Mouse (Mus musculus) forebrain, embryonic 14.5 days (tissue): ENCODE measurements around the gene Kctd13. TPM values are rescaled to one million over a fixed set of nuclear protein-coding genes. Genes with fewer than 3 reads are reported as not detected.
A peak's percentile ranks its signal among the peaks of the same experiment; 100 is the strongest.

ENCODE experiments used
- ATAC-seq: fragments of 200-750 bp; cut with Nextera tagmentation; 2 replicates; pipeline ENCODE4 v1.8.0; 2017; ENCODE audit warnings: mild to moderate bottlenecking, moderate library complexity
- DNase-seq: peaks from one replicate; pipeline ENCODE4 v3.0.0-alpha.2; 2015; ENCODE audit warnings: low spot score
- H3K27ac ChIP-seq: fragments of 300-500 bp; sonication (generic); 2 replicates; pipeline ENCODE4 v1.5.1; 2014; ENCODE audit warnings: low read depth, mild to moderate bottlenecking, control low read depth, low read length, moderate library complexity
- H3K27me3 ChIP-seq: fragments of 300-500 bp; sonication (generic); replicated peaks from 2 replicates; pipeline ENCODE4 v1.6.1; 2014; ENCODE audit warnings: low read length, control low read depth, mixed read lengths; ENCODE audit not compliant: control insufficient read depth, insufficient read depth
- H3K36me3 ChIP-seq: fragments of 300-500 bp; sonication (generic); 2 replicates; pipeline ENCODE4 v1.6.1; 2014; ENCODE audit warnings: low read length, control low read depth; ENCODE audit not compliant: control insufficient read depth, insufficient read depth
- H3K4me1 ChIP-seq: fragments of 300-500 bp; sonication (generic); 2 replicates; pipeline ENCODE4 v1.6.1; 2014; ENCODE audit warnings: antibody characterized with exemption, low read length, control low read depth; ENCODE audit not compliant: control insufficient read depth, insufficient read depth
- H3K4me2 ChIP-seq: fragments of 300-500 bp; sonication (generic); 2 replicates; pipeline ENCODE4 v1.6.1; 2014; ENCODE audit warnings: mild to moderate bottlenecking, control low read depth, low read length
- H3K4me3 ChIP-seq: fragments of 300-500 bp; sonication (generic); 2 replicates; pipeline ENCODE4 v1.5.1; 2014; ENCODE audit warnings: low read depth, low read length, control low read depth
- H3K9ac ChIP-seq: fragments of 300-500 bp; sonication (generic); 2 replicates; pipeline ENCODE4 v1.6.1; 2014; ENCODE audit warnings: mild to moderate bottlenecking, low read length, control low read depth, moderate library complexity
- H3K9me3 ChIP-seq: fragments of 300-500 bp; sonication (generic); replicated peaks from 2 replicates; pipeline ENCODE4 v1.6.1; 2016; ENCODE audit warnings: low read length, control low read depth, mixed read lengths; ENCODE audit not compliant: control insufficient read depth
- WGBS: fragments of 180-500 bp; shearing (Covaris S2); extraction: QIAGEN DNeasy Blood & Tissue Kit; methylation state at CpG from one replicate; pipeline ENCODE4 v1.1.7; 2014; 5-methylcytosine and 5-hydroxymethylcytosine counted together
- polyA plus RNA-seq: library from polyadenylated mRNA; unstranded; fragments of >200 nt; fragmentation: Nextera tagmentation; extraction: Ambion mirVana; gene quantifications from 2 replicates; pipeline ENCODE4 v1.2.1, GENCODE M21; 2014

Gene Kctd13
- polyA plus RNA-seq, 1 experiment from 2014 or later, result 69.3 TPM

DNA sequence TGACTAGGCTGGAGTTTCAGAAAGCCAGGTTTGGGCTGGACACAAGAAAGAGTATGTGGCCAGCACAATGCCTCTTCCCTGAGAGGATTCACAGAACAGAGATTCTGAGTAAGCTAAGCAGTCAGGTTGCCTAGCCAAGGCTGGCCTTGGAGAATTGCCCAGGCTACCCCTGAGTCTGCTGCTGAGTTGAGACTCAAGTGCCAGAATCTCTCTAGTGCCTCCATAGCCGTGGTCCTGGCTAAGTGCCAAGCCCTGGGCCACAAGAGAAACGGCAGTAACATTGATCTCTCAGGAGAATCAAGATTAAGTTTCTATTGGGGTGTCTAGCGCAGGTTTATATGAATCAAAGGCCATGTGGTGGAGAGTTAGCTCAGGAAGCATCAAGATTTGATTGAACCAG lies 36.9 kb downstream of the Kctd13 start:
- Histone ChIP-seq H3K9me3 (no peaks in the 10 kb centered on the region), H3K27me3 (0 out of 2 replicates have a peak, but pooled peaks cover 9% of the 10 kb centered on the region), H3K4me3 (no peak overlapping the region), H3K27ac (no peak overlapping the region), H3K4me2 (no peak overlapping the region), H3K4me1 (no peaks in the 10 kb centered on the region), H3K36me3 (peaks cover 44% of the 10 kb centered on the region), H3K9ac (no peak overlapping the region)
- DNase-seq, result no peak
- 57% methylated on average over 3 of the region's 3 CpGs for WGBS
- ATAC-seq, result no peak

DNA sequence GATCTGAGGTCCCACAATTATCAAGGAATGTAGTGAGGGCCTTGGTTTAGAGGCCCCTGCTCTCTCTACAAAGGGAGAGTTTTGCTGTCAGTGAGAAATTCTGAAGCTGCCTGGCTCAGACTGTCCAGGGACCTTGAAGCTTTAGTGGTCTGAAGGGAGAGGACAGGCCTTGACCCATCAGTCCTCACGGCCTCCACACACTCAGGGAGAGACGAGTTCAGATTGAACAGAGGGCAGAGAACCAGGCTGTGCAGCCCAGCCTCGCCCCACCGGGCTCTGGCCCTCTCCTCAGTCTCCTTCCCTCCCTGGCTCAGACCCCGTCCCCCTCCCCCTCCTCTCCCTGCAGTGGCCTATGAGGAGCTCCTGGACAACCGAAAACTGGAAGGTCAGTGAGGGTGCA lies 38.7 kb downstream of the Kctd13 start:
- Histone ChIP-seq H3K9me3 (no peaks in the 10 kb centered on the region), H3K27me3 (0 out of 2 replicates have a peak, but pooled peaks cover 5% of the 10 kb centered on the region), H3K27ac (no peak overlapping the region), H3K9ac (no peak overlapping the region), H3K4me3 (no peak overlapping the region), H3K36me3 (peaks cover 32% of the 10 kb centered on the region), H3K4me1 (no peaks in the 10 kb centered on the region), H3K4me2 (no peak overlapping the region)
- WGBS, result 59% methylated on average over 6 of the region's 6 CpGs
- ATAC-seq (no peak), DNase-seq (no peak)

DNA sequence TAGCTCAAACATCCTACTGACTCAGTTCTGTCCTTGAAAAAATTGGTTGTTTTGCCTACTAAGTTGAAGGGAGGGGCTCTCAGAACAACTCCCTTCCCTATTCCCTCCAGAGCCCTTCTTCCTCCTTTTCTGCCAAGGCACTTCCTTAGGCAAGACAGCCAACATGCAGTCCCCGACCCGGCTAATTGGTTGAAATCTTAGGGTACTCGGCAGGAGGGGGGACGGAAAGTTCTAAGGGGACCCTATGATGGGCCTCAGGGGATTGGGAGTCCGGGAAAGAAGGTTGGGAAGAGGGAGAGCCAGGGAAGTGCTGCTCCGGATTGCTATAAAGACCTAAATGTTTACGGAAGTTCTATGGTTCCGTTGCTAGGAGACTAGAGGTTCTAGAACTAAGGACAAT lies 46.8 kb downstream of the Kctd13 start:
- H3K4me2 ChIP-seq, result peak overlapping the region; percentile 57; the same call in 1 of the 2 replicates
- H3K4me1 ChIP-seq, result peaks cover 7% of the 10 kb centered on the region
- no peak for DNase-seq
- no peaks in the 10 kb centered on the region for H3K27me3 ChIP-seq
- H3K9me3 ChIP-seq, result no peaks in the 10 kb centered on the region
- no peak for ATAC-seq
- peak overlapping the region; percentile 100; the same call in 1 of the 2 replicates for H3K4me3 ChIP-seq
- H3K27ac ChIP-seq, result no peak overlapping the region
- 0 out of 2 replicates have a peak overlapping the region, but pooled peaks have one; percentile 26 for H3K9ac ChIP-seq
- 13% methylated on average over 8 of the region's 8 CpGs for WGBS
- H3K36me3 ChIP-seq, result peaks cover 30% of the 10 kb centered on the region

DNA sequence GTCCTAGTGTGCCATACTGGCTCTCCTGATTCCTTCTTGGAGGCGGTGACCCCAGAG lies 47.0 kb downstream of the Kctd13 start, which contains the start of gene Cdipt:
TSS of gene Cdipt (plus strand) at position 22 of the 57 bp plus-strand sequence.
- Histone ChIP-seq H3K4me2 (peak within 1 kb of the TSS; percentile 57), H3K36me3 (peaks cover 30% of the 10 kb centered on the region), H3K9me3 (no peaks in the 10 kb centered on the region), H3K27ac (peak within 1 kb of the TSS; percentile 97), H3K4me3 (peak within 1 kb of the TSS; percentile 100), H3K9ac (peak within 1 kb of the TSS; percentile 98), H3K4me1 (peaks cover 7% of the 10 kb centered on the region), H3K27me3 (no peaks in the 10 kb centered on the region)
- ATAC-seq (no peak), DNase-seq (no peak)
- WGBS, result 0% methylated on average over 1 of the region's 1 CpGs

DNA sequence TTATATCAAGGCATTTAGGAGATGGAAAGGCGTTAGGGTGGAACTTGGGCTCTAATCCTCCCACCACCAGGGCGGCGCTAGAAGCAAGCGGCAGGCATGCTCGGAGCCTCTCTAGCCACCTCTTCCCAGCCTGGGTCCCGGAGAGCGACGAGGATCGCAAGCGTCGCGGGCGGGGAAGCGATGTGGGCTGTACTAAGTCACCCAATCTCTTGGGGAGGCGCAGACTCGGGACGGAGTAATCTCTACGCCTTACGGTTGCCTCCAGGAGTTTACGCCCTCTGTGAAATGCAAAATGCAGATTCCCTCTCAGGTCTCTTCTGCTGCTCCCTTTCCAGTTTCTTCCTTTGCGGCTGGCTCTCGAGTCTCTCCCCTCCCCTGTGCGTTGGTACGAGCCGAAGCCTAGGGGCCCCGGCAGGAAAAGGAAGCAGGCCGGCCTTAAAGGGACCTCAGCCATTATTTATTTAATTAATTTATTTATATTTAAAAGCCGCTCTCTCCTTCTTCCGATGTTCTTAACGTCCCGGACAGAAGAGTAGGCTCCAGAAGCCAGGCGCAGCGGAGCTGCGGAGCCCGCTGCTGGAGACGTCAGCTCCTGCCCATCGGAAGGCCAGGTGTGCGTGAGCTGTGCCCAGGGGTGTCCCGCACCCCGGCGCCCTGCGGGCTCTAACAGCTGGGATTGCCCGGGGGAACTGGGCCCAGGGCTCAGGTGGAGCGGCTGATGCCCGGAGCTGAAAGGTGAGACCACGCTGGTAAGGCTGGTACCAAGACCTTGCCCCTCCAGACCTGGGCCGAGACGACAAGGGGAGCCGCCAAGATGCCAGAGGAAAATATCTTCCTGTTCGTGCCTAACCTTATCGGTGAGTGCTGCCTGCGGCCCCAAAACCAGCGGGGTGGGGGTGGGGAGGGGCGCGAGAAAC lies 47.5 kb downstream of the Kctd13 start, which contains the start of gene Cdiptos:
TSS of gene Cdiptos (minus strand) at position 149 of the 917 bp plus-strand sequence.
- Histone ChIP-seq H3K9ac (peak within 1 kb of the TSS; percentile 98), H3K27ac (peak within 1 kb of the TSS; percentile 97), H3K4me3 (peak within 1 kb of the TSS; percentile 100), H3K4me2 (peak within 1 kb of the TSS; percentile 57), H3K4me1 (peaks cover 7% of the 10 kb centered on the region), H3K9me3 (no peaks in the 10 kb centered on the region), H3K27me3 (no peaks in the 10 kb centered on the region), H3K36me3 (peaks cover 28% of the 10 kb centered on the region)
- ATAC-seq (peak; percentile 97), DNase-seq (peak; percentile 98)
- under 1% methylated on average over 55 of the region's 55 CpGs for WGBS

DNA sequence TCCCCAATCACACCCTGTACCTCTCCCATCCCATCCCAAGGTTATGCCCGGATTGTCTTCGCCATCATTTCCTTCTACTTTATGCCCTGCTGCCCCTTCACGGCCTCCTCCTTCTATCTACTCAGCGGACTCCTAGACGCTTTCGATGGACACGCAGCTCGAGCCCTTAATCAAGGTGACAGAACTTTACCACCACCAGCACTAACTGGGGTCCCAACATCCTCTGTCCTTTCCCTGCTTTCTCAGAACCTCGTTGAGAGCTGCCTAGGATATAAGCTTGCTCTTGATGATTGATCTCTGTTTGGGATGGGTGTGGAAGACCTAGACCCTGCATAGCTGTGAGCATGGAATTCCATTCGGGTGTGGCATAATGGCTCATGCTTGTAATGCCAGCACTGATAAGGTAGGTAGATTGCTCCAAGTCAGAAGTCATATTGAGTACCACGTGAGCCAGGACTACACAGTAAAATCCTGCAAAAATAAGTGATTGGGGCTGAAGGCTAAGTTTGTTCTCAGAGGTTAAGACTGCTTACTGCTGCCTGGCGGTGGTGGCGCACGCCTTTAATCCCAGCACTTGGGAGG lies 48.3 kb downstream of the Kctd13 start:
- H3K9ac ChIP-seq, result peak overlapping the region; percentile 98
- WGBS, result 30% methylated on average over 14 of the region's 14 CpGs
- H3K4me2 ChIP-seq, result peak overlapping the region; percentile 57
- no peaks in the 10 kb centered on the region for H3K27me3 ChIP-seq
- peak overlapping the region; percentile 100 for H3K4me3 ChIP-seq
- no peaks in the 10 kb centered on the region for H3K9me3 ChIP-seq
- DNase-seq, result no peak
- H3K27ac ChIP-seq, result peak overlapping the region; percentile 97
- H3K36me3 ChIP-seq, result peaks cover 28% of the 10 kb centered on the region
- 0 out of 2 replicates have a peak, but pooled peaks have one; percentile 2 for ATAC-seq
- peaks cover 7% of the 10 kb centered on the region for H3K4me1 ChIP-seq

DNA sequence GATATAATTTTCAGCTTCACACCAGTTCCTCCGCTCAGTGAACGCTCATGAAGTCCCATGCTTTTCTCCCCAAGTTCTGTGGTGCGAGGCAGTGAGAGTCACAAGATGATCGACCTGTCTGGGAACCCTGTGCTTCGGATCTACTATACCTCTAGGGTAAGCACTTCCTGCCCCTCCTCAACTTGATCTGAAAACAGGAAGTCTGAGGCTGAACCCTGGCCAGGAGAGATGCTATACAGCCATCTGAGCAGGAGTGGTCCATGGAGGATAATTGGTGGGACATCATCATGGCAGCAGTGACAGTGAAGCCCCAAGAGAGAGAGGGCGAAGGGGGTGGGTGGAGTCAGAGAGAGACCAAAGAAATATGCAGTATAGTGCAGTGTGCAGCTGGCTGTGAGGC lies 50.2 kb downstream of the Kctd13 start:
- H3K27ac ChIP-seq, result no peak overlapping the region
- WGBS, result 95% methylated on average over 6 of the region's 6 CpGs
- peaks cover 28% of the 10 kb centered on the region for H3K36me3 ChIP-seq
- no peak for ATAC-seq
- H3K9ac ChIP-seq, result no peak overlapping the region
- H3K4me2 ChIP-seq, result no peak overlapping the region
- H3K9me3 ChIP-seq, result no peaks in the 10 kb centered on the region
- H3K4me1 ChIP-seq, result peaks cover 7% of the 10 kb centered on the region
- no peak for DNase-seq
- no peaks in the 10 kb centered on the region for H3K27me3 ChIP-seq
- no peak overlapping the region for H3K4me3 ChIP-seq

DNA sequence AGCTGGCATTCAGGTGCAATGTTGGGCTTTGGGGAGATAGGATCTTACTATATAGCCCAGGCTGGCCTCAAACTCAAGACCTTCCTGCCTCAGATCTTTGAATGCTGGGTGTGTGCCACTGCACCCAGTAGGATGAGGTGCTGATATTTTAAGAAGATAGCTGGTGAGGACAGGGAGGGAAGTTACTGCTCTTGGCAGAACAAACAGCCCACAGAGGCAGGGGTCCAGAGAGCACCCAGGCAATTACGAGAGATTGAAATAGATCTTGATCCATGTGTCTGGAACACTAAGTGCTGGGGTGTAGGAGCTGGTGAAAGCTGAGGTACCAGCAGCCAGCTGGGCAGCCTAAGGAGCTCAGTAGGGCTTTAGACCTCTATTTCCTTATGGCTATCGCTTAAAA lies 52.9 kb downstream of the Kctd13 start:
- no peak overlapping the region for H3K4me3 ChIP-seq
- no peaks in the 10 kb centered on the region for H3K27me3 ChIP-seq
- WGBS, result 82% methylated on average over 2 of the region's 2 CpGs
- H3K9me3 ChIP-seq, result no peaks in the 10 kb centered on the region
- H3K27ac ChIP-seq, result no peak overlapping the region
- peaks cover 28% of the 10 kb centered on the region for H3K36me3 ChIP-seq
- DNase-seq, result no peak
- no peak for ATAC-seq
- H3K4me1 ChIP-seq, result peaks cover 3% of the 10 kb centered on the region; the same call in 1 of the 2 replicates
- no peak overlapping the region for H3K4me2 ChIP-seq
- H3K9ac ChIP-seq, result no peak overlapping the region

DNA sequence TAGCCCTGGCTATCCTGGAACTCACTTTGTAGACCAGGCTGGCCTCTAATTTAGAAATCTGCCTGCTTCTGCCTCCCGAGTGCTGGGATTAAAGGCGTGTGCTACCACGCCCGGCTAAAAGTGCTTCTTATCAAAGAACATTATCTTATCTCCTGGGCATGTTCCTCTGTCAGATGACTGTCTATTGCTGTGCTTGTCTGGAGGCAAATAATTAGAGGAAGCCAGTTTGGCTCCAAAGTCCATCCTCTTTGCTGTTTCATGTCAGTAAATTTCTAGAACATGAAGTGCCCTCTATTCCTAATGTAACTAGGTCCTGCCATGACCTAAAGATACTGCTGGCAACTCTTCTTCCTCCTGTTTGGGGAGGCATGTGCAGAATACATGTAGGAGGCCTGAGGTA lies 53.4 kb downstream of the Kctd13 start:
- Histone ChIP-seq H3K36me3 (peaks cover 28% of the 10 kb centered on the region), H3K4me3 (no peak overlapping the region), H3K27ac (no peak overlapping the region), H3K27me3 (no peaks in the 10 kb centered on the region), H3K9me3 (no peaks in the 10 kb centered on the region), H3K4me2 (no peak overlapping the region), H3K4me1 (peaks cover 2% of the 10 kb centered on the region; the same call in 1 of the 2 replicates), H3K9ac (no peak overlapping the region)
- no peak for ATAC-seq
- no peak for DNase-seq
- 93% methylated on average over 4 of the region's 4 CpGs for WGBS
